Mouse (Mus musculus) G1E (cell line): ENCODE measurements around the gene Sult1d1.

ENCODE experiments used
- CTCF ChIP-seq: IDR thresholded peaks from 2 replicates; pipeline ENCODE4 v1.5.1; 2012; ENCODE audit warnings: low read depth, low read length, inconsistent platforms, mixed read lengths
- GATA2 ChIP-seq: IDR thresholded peaks from 2 replicates; pipeline ENCODE4 v1.6.1; 2012; ENCODE audit warnings: low read depth, low read length, inconsistent platforms, borderline replicate concordance
- POLR2AphosphoS5 ChIP-seq: IDR thresholded peaks from 2 replicates; pipeline ENCODE4 v1.6.1; 2012; ENCODE audit warnings: low read depth, low read length, inconsistent platforms; ENCODE audit not compliant: insufficient replicate concordance
- TAL1 ChIP-seq: conservative IDR thresholded peaks from 2 replicates; pipeline ENCODE4 v1.6.1; 2012; ENCODE audit warnings: low read depth, low read length, inconsistent platforms, mixed read lengths

GRCm38 (mm10) chr5:87532288-87532687 lies 36.5 kb downstream of the Sult1d1 start:
- TF ChIP-seq CTCF (no peak), TAL1 (no peak), POLR2AphosphoS5 (no peak), GATA2 (no peak)
